Mouse (Mus musculus): ENCODE measurements around the gene Cspg4. TPM values are rescaled to one million over a fixed set of nuclear protein-coding genes. Genes with fewer than 3 reads are reported as not detected.

Cspg4 gene
- polyA plus RNA-seq, 1 experiment from 2014 or later: 9.0 TPM

DNA sequence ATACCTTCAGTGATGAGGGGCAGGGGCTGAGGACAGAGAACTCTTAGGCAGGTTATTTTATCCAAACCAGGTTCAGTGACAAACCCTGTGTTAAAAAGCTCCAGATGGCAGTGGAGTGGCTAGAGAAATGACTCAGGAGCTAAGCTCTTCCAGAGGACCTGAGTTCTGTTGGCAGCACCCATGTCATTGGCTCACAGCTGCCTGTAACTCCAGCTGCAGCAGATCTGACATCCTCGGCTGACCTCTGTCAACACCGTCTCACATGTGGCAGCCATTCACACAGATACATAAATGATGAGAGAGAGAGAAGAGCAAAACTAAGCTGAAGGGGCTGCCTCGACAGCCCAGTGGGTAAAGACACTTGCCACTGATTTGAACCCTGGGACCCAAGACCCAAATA lies 7.4 kb upstream of the Cspg4 start:
- no peak overlapping the region for H3K9ac ChIP-seq (ENCODE audit: low read length)
- no peaks in the 10 kb centered on the region for H3K27me3 ChIP-seq (ENCODE audit: control insufficient read depth, insufficient read depth, low read length)
- TF ChIP-seq CTCF (IDR thresholded peaks at IDR 0.05; ENCODE audit: low read depth) (no peak), EP300 (optimal IDR thresholded peaks at IDR 0.05) (no peak)
- ATAC-seq (ENCODE audit: low FRiP score, low TSS enrichment): no peak
- H3K4me3 ChIP-seq (ENCODE audit: low read depth, low read length): no peak overlapping the region
- H3K4me2 ChIP-seq (replicated peaks; ENCODE audit: low read depth): no peak overlapping the region
- no peak overlapping the region for H3K27ac ChIP-seq (replicated peaks)
- no peaks in the 10 kb centered on the region for H3K9me3 ChIP-seq (ENCODE audit: control insufficient read depth, low read length)
- peaks cover 5% of the 10 kb centered on the region; the same call in 1 of the 2 replicates for H3K4me1 ChIP-seq (replicated peaks; ENCODE audit: control insufficient read depth, insufficient read depth)
- 48% methylated on average over 3 of the region's 3 CpGs for WGBS
- no peak for DNase-seq (ENCODE audit: low spot score)
- no peaks in the 10 kb centered on the region for H3K36me3 ChIP-seq (ENCODE audit: control insufficient read depth, insufficient read depth, low read length)

DNA sequence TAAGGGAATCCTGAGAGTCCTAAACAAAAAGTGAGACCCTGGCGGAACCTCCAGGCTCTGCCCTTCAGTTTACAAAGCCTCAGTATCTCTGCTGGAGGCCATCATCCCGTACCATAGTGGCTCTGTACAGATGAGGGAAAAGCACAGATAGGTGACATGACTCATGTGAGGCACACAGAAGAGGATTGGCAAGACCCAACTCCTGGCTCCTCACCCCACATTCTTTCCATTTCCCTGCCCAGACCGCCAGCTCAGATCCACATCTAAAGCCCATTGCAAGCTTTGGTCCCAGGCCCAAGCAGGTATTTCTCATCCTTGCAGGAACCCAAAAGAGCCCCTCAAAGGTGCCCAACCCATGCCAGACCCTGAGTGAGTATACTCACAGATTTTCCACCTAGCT lies 4.8 kb upstream of the Cspg4 start:
- 47% methylated on average over 3 of the region's 3 CpGs for WGBS
- H3K27ac ChIP-seq (replicated peaks): no peak overlapping the region
- no peaks in the 10 kb centered on the region for H3K9me3 ChIP-seq (ENCODE audit: control insufficient read depth, low read length)
- peaks cover 10% of the 10 kb centered on the region for H3K4me1 ChIP-seq (replicated peaks; ENCODE audit: control insufficient read depth, insufficient read depth)
- DNase-seq (ENCODE audit: low spot score): no peak
- H3K27me3 ChIP-seq (ENCODE audit: control insufficient read depth, insufficient read depth, low read length): no peaks in the 10 kb centered on the region
- no peak overlapping the region for H3K4me2 ChIP-seq (replicated peaks; ENCODE audit: low read depth)
- H3K36me3 ChIP-seq (ENCODE audit: control insufficient read depth, insufficient read depth, low read length): no peaks in the 10 kb centered on the region
- TF ChIP-seq CTCF (IDR thresholded peaks at IDR 0.05; ENCODE audit: low read depth) (no peak), EP300 (optimal IDR thresholded peaks at IDR 0.05) (no peak)
- ATAC-seq (ENCODE audit: low FRiP score, low TSS enrichment): no peak; the same call in 1 of the 2 replicates
- H3K9ac ChIP-seq (ENCODE audit: low read length): peak overlapping the region; percentile 8; the same call in 1 of the 2 replicates
- H3K4me3 ChIP-seq (ENCODE audit: low read depth, low read length): no peak overlapping the region

DNA sequence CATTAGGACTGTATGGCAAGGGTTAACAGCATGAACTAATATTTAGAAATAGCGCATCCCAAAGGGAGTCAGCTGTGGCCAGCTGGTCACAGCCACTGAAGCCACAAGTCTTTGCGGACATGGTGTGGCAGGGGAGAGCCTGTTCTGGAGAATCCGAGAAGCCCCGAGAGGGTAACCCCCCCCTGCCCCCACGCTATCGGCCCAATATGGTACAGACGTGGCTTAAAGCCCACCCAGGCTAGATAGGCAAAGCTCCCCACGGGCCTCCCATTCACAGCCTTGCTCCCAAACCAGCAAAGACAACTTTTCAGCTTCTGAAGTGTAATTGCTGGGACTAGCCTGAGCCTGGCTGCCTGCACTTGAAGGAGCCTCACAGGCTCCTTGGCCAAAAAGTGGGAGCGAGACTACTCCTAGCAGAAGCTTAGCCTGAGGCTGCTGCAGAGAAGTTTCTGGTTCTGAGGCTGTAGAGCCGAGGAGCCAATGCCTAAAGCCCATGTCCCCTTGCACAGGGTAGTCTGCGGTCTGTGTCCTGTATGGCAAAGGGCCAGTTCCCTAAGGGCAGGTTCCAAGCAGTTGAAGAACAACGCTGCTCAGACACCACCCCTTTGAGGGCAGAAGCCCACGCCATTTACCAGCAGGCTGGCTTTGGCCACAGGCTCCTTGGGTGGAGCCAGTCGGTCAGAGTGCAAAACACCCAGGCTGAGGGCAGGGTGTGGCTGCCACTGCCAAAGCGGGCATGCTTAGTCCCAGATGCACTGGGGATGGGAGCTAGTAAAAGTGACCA lies 4.2 kb upstream of the Cspg4 start:
- 28% methylated on average over 15 of the region's 15 CpGs for WGBS
- Histone ChIP-seq H3K27me3 (ENCODE audit: control insufficient read depth, insufficient read depth, low read length) (no peaks in the 10 kb centered on the region), H3K27ac (replicated peaks) (peak overlapping the region; percentile 74), H3K4me3 (ENCODE audit: low read depth, low read length) (no peak overlapping the region), H3K4me1 (replicated peaks; ENCODE audit: control insufficient read depth, insufficient read depth) (peaks cover 10% of the 10 kb centered on the region), H3K4me2 (replicated peaks; ENCODE audit: low read depth) (0 out of 2 replicates have a peak overlapping the region, but pooled peaks have one; percentile 5), H3K36me3 (ENCODE audit: control insufficient read depth, insufficient read depth, low read length) (no peaks in the 10 kb centered on the region), H3K9ac (ENCODE audit: low read length) (peak overlapping the region; percentile 8; the same call in 1 of the 2 replicates), H3K9me3 (ENCODE audit: control insufficient read depth, low read length) (no peaks in the 10 kb centered on the region)
- DNase-seq (ENCODE audit: low spot score): peak; percentile 42
- no peak for TF ChIP-seq CTCF (IDR thresholded peaks at IDR 0.05; ENCODE audit: low read depth)
- no peak for TF ChIP-seq EP300 (optimal IDR thresholded peaks at IDR 0.05)
- peak; percentile 48; the same call in 1 of the 2 replicates for ATAC-seq (ENCODE audit: low FRiP score, low TSS enrichment)

DNA sequence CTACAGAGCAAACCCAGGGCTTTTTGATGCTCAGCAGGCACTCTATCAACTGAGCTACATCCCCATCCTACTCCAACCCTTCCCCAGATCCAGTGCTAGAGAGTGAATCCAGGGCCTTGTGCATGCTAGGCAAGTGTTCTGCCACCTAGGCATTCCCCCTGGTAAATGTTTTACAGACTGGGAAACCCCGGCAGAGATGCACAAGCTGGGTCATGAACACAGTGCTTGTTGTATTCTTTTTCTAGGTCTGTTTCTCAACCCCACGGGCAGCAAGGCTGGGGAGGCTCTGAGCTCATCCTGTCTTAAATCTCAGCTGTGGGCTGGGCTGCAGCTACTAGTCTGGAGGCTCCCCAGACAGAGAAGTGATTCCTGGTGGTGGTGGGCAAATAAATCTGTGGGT lies 2.0 kb upstream of the Cspg4 start:
- 19% methylated on average over 2 of the region's 2 CpGs for WGBS
- no peaks in the 10 kb centered on the region for H3K36me3 ChIP-seq (ENCODE audit: control insufficient read depth, insufficient read depth, low read length)
- H3K27ac ChIP-seq (replicated peaks): no peak overlapping the region
- TF ChIP-seq EP300 (optimal IDR thresholded peaks at IDR 0.05) (no peak), CTCF (IDR thresholded peaks at IDR 0.05; ENCODE audit: low read depth) (no peak)
- no peaks in the 10 kb centered on the region for H3K9me3 ChIP-seq (ENCODE audit: control insufficient read depth, low read length)
- no peak overlapping the region for H3K4me3 ChIP-seq (ENCODE audit: low read depth, low read length)
- ATAC-seq (ENCODE audit: low FRiP score, low TSS enrichment) (no peak), DNase-seq (ENCODE audit: low spot score) (no peak)
- H3K4me1 ChIP-seq (replicated peaks; ENCODE audit: control insufficient read depth, insufficient read depth): peaks cover 16% of the 10 kb centered on the region
- H3K4me2 ChIP-seq (replicated peaks; ENCODE audit: low read depth): no peak overlapping the region
- no peak overlapping the region for H3K9ac ChIP-seq (ENCODE audit: low read length)
- no peaks in the 10 kb centered on the region for H3K27me3 ChIP-seq (ENCODE audit: control insufficient read depth, insufficient read depth, low read length)

DNA sequence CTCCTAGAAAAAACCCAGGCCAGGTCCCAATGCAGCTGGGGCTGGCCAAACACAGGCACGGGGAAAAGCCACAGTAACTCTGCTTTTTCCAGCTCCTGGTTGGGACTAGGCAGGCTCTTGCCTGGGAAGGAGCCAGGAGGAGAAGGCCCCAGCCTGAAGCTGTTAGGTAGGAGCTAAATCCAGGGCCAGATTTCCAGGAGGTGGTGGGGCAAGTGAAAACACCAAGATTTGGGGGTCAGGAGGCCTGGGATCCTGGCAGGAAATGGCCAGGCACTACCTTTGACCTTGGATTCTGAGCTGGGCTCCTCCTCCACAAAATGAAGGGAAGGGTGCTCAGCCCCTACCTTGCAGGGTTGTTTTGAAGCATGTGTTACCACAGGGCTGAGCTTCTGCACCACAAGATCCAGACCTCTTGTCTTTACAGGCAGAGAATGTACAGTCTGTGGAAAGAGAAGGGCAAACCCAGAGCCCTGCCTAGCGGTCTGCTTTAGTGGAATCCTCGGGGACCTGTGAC lies 560 bp upstream of the Cspg4 start, which contains the start of gene Odf3l1:
Gene Odf3l1 (minus strand): TSS at position 464 of the 514 bp plus-strand sequence.
- Histone ChIP-seq H3K9ac (ENCODE audit: low read length) (peak within 1 kb of the TSS; percentile 65), H3K4me2 (replicated peaks; ENCODE audit: low read depth) (peak within 1 kb of the TSS; percentile 65), H3K4me1 (replicated peaks; ENCODE audit: control insufficient read depth, insufficient read depth) (peaks cover 25% of the 10 kb centered on the region), H3K4me3 (ENCODE audit: low read depth, low read length) (peak within 1 kb of the TSS; percentile 49), H3K27ac (replicated peaks) (peak within 1 kb of the TSS; percentile 73), H3K36me3 (ENCODE audit: control insufficient read depth, insufficient read depth, low read length) (no peaks in the 10 kb centered on the region), H3K27me3 (ENCODE audit: control insufficient read depth, insufficient read depth, low read length) (no peaks in the 10 kb centered on the region), H3K9me3 (ENCODE audit: control insufficient read depth, low read length) (no peaks in the 10 kb centered on the region)
- TF ChIP-seq CTCF (IDR thresholded peaks at IDR 0.05; ENCODE audit: low read depth): no peak
- TF ChIP-seq EP300 (optimal IDR thresholded peaks at IDR 0.05): no peak
- 3% methylated on average over 3 of the region's 3 CpGs for WGBS
- DNase-seq (ENCODE audit: low spot score) (no peak), ATAC-seq (ENCODE audit: low FRiP score, low TSS enrichment) (no peak)
